11 mouse cellular contexts compared by ENCODE assay signal in genomic region chr16:35587046-35587779, GRCm38 (mm10). TPM values are rescaled to one million over a fixed set of nuclear protein-coding genes. Genes with fewer than 3 reads are reported as not detected.
DNase-seq lines count a peak whose midpoint lies in the region; ATAC-seq lines count a peak whose summit lies in the region.
"Had no signal": no experiment of that assay in that cellular context is flagged by ENCODE, and none has a peak within 500 bp of the region (broad histone marks: within the 10 kb centered on the region; RNA-seq: fewer than 3 reads in every experiment).

No protein-coding gene starts in this region.

- peak overlapping the region; percentile 78 for H3K27ac ChIP-seq in heart, embryonic 10.5 days
- peak overlapping the region; percentile 33; the same call in 1 of the 2 replicates for H3K27ac ChIP-seq in limb, embryonic 13.5 days
- H3K27ac ChIP-seq: liver, embryonic 14.5 days had no signal

- peaks cover 58% of the 10 kb centered on the region for H3K27me3 ChIP-seq in heart, embryonic 10.5 days (ENCODE audit: insufficient read depth, poor library complexity, severe bottlenecking)
- no peaks in the 10 kb centered on the region for H3K27me3 ChIP-seq in limb, embryonic 13.5 days

- no peak for DNase-seq in heart, embryonic 10.5 days (ENCODE audit: low spot score)
- DNase-seq in heart, adult 8-10 months (ENCODE audit: low spot score) = no peak
- peak; percentile 38 for DNase-seq in right cerebral cortex, adult 18-20 months
- no peak for DNase-seq in right cerebral cortex, postnatal 14 days
- no peak for DNase-seq in gastrocnemius, adult 8-10 months (ENCODE audit: low spot score in 2 of 2)
- DNase-seq in frontal cortex, postnatal 25 days (ENCODE audit: low spot score in 2 of 2) = no peak

- peaks cover 24% of the 10 kb centered on the region for H3K4me1 ChIP-seq in heart, embryonic 10.5 days
- peaks cover 64% of the 10 kb centered on the region for H3K4me1 ChIP-seq in limb, embryonic 13.5 days

- H3K4me2 ChIP-seq in limb, embryonic 13.5 days (replicated peaks) = peak overlapping the region; percentile 56; the same call in 1 of the 2 replicates

- WGBS in heart, embryonic 10.5 days = 58% methylated on average over 8 of the region's 8 CpGs
- 67% methylated on average over 8 of the region's 8 CpGs for WGBS in limb, embryonic 13.5 days

- no peaks in the 10 kb centered on the region for H3K9me3 ChIP-seq in heart, embryonic 10.5 days
- H3K9me3 ChIP-seq in limb, embryonic 13.5 days = no peaks in the 10 kb centered on the region

- H3K36me3 ChIP-seq in heart, embryonic 10.5 days = no peaks in the 10 kb centered on the region
- no peaks in the 10 kb centered on the region for H3K36me3 ChIP-seq in limb, embryonic 13.5 days

- H3K4me3 ChIP-seq in heart, embryonic 10.5 days = peak overlapping the region; percentile 57; the same call in 1 of the 2 replicates
- no peak overlapping the region for H3K4me3 ChIP-seq in limb, embryonic 13.5 days
- H3K4me3 ChIP-seq: erythroblast, embryonic 14.5 days had no signal

- no peak overlapping the region; the same call in 1 of the 2 replicates for H3K9ac ChIP-seq in limb, embryonic 13.5 days
- H3K9ac ChIP-seq: liver, embryonic 14.5 days had no signal

- ATAC-seq in limb, embryonic 13.5 days (ENCODE audit: low FRiP score, low read depth) = no peak
- no peak for ATAC-seq in erythroblast, adult 5-6 weeks (replicated peaks; ENCODE audit: low FRiP score, poor library complexity, severe bottlenecking)

RNA-seq across cellular contexts. Expression of gene Sema5b, which starts 46.3 kb away (rescaled TPM):
- 1.5 and 2.2 TPM in 2 replicates for polyA plus RNA-seq in heart, embryonic 10.5 days (2016; fragmentation: Nextera tagmentation; extraction: Ambion mirVana)
- 1 to 10 TPM; 1.6 to 3.1 (median 1.9) TPM for total RNA-seq in heart, adult 8-10 months (2022)
- 6.4 and 6.8 TPM in 2 replicates for polyA plus RNA-seq in limb, embryonic 13.5 days (2015; fragmentation: Nextera tagmentation; extraction: Ambion mirVana)
- under 1 TPM in 3 of 4 experiments, not detected in 1; 0.05 to 0.13 (median 0.07) TPM for total RNA-seq in gastrocnemius, adult 8-10 months (2022)
- not detected in 2 replicates for total RNA-seq in erythroblast, adult 5-6 weeks (2015; ENCODE audit: low replicate concordance)
- total RNA-seq in erythroblast, adult 5-6 weeks (2017; ENCODE audit: low replicate concordance) = not detected in 2 replicates
- total RNA-seq: neutrophil, adult 5-6 weeks had no signal
